8 mouse cellular contexts compared by ENCODE assay signal in the genomic region with DNA sequence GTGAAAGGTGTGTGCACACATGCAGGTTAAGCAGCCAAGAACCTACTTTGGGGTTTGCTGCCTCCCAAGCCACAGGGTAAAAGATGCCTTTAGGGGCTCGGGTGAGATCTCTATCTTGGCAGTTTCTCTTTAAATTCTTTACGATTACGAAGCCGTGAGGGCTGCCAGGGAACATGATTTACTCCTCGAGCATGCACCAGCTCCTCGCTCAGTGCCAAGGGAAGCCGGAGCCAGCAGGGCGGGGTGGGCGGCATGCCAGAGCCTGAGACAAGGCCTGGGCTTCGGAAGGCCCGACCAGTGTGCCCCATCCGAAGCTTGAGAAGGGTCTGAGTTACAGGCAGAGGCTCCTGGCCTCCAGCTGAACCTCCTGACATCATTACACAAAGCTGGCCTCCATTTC. TPM values are rescaled to one million over a fixed set of nuclear protein-coding genes. Genes with fewer than 3 reads are reported as not detected.
DNase-seq lines count a peak whose midpoint lies in the region; ATAC-seq lines count a peak whose summit lies in the region.

No protein-coding gene starts in this region.

- no peak overlapping the region for H3K9ac ChIP-seq in limb, embryonic 12.5 days (replicated peaks)

- H3K4me3 ChIP-seq in limb, embryonic 12.5 days (replicated peaks): no peak overlapping the region

- intact Hi-C loops in gastrocnemius, postnatal 14 days (cut with DNase I; ENCODE audit: low total_unique reads): no loop called here

- H3K36me3 ChIP-seq in limb, embryonic 12.5 days: peaks cover 72% of the 10 kb centered on the region

- DNase-seq in adipocyte (ENCODE audit: low spot score): peak; percentile 92
- peak; percentile 84 to 86 for DNase-seq in cerebellum, adult 18-20 months
- DNase-seq in gastrocnemius, postnatal 14 days: peak; percentile 83
- peak; percentile 64 for DNase-seq in kidney, adult 9 months
- DNase-seq in right cerebral cortex, adult 18-20 months: peak; percentile 81
- DNase-seq in embryo, embryonic 9.5 days (ENCODE audit: extremely low spot score): no peak

- no peak for ATAC-seq in limb, embryonic 12.5 days (ENCODE audit: insufficient number of reproducible peaks, insufficient read depth, low FRiP score, low TSS enrichment, low read depth)
- ATAC-seq in erythroblast, adult 5-6 weeks (replicated peaks; ENCODE audit: low FRiP score, poor library complexity, severe bottlenecking): no peak

- H3K4me1 ChIP-seq in limb, embryonic 12.5 days (replicated peaks): peaks cover 100% of the 10 kb centered on the region

- peak overlapping the region; percentile 66; the same call in 1 of the 2 replicates for H3K27ac ChIP-seq in limb, embryonic 12.5 days

- 46% methylated on average over 12 of the region's 12 CpGs for WGBS in limb, embryonic 12.5 days

- no peaks in the 10 kb centered on the region for H3K27me3 ChIP-seq in limb, embryonic 12.5 days

- 0 out of 2 replicates have a peak overlapping the region, but pooled peaks have one; percentile 13 for H3K4me2 ChIP-seq in limb, embryonic 12.5 days

- H3K9me3 ChIP-seq in limb, embryonic 12.5 days: no peaks in the 10 kb centered on the region

RNA-seq across cellular contexts. Expression of gene Sema3f, which starts 8.7 kb away (rescaled TPM):
- total RNA-seq in gastrocnemius, postnatal 14 days (2021): 10 to 100 TPM in 1 of 2 experiments, 1 to 10 TPM in 1; 8.4 to 10.6 TPM
- polyA plus RNA-seq in limb, embryonic 12.5 days (2016; fragmentation: Nextera tagmentation; extraction: Ambion mirVana): 47.6 and 53.5 TPM in 2 replicates
- not detected in 2 replicates for total RNA-seq in erythroblast, adult 5-6 weeks (2015; ENCODE audit: low replicate concordance)
- total RNA-seq in erythroblast, adult 5-6 weeks (2017; ENCODE audit: low replicate concordance): not detected in 2 replicates

RNA-seq across cellular contexts. Expression of gene Gnat1, which starts 22.1 kb away (rescaled TPM):
- not detected for total RNA-seq in gastrocnemius, postnatal 14 days (2021)
- polyA plus RNA-seq in limb, embryonic 12.5 days (2016; fragmentation: Nextera tagmentation; extraction: Ambion mirVana): 2.1 and 2.2 TPM in 2 replicates
- total RNA-seq in erythroblast, adult 5-6 weeks (2015; ENCODE audit: low replicate concordance): not detected in 2 replicates
- total RNA-seq in erythroblast, adult 5-6 weeks (2017; ENCODE audit: low replicate concordance): not detected in 2 replicates

RNA-seq across cellular contexts. Expression of gene Slc38a3, which starts 32.3 kb away (rescaled TPM):
- 10 to 100 TPM; 29.8 to 57.1 TPM for total RNA-seq in gastrocnemius, postnatal 14 days (2021)
- polyA plus RNA-seq in limb, embryonic 12.5 days (2016; fragmentation: Nextera tagmentation; extraction: Ambion mirVana): 3.5 and 5.0 TPM in 2 replicates
- not detected in 2 replicates for total RNA-seq in erythroblast, adult 5-6 weeks (2015; ENCODE audit: low replicate concordance)
- total RNA-seq in erythroblast, adult 5-6 weeks (2017; ENCODE audit: low replicate concordance): not detected in 2 replicates

Comparison
In these comparisons a context has a peak if more than half of its experiments do, and no peak if none do; other contexts are left out.
1. RNA of gene Sema3f, which starts 8.7 kb away (total RNA-seq): 8.4 to 10.6 TPM in gastrocnemius, postnatal 14 days; not detected in erythroblast, adult 5-6 weeks; every median in the first group is over 4 times any median in the second.
2. RNA of gene Slc38a3, which starts 32.3 kb away (total RNA-seq): 29.8 to 57.1 TPM in gastrocnemius, postnatal 14 days; not detected in erythroblast, adult 5-6 weeks; every median in the first group is over 10 times any median in the second.